Mouse (Mus musculus): ENCODE measurements around the gene Ttc27.

DNA sequence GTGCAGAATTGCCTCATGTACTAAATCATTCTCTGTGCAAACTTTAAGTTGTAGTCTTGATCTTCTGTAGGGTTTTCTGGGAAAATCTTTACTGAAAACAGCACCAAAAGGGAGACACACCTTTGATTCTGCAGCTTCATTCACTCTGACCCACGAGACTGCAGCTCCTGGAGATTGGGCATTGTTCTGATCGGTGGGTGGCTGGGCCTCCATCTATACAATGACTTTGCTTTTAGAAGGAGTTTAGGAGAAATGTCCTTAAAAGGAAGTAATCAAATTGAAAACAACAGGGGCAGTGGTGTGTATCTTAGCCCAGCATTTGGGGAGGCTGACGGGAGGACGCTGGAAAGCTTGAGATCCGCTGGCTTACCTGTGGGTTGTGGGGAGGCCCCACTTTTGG is 56.0 kb downstream of the Ttc27 start:
- TF ChIP-seq EP300 (IDR thresholded peaks at IDR 0.05) (no peak), CTCF (IDR thresholded peaks at IDR 0.05) (no peak)

All from lung, postnatal 0 days (tissue).